Mouse (Mus musculus) myocyte (in vitro differentiated cells): ENCODE data around the gene Haghl.

ENCODE experiments used
- POLR2A ChIP-seq: IDR thresholded peaks from one replicate; pipeline ENCODE4 v1.6.1; 2011; ENCODE audit warnings: low read depth, mild to moderate bottlenecking, control low read depth, moderate library complexity; ENCODE audit not compliant: insufficient read length
- TCF12 ChIP-seq: IDR thresholded peaks from one replicate; pipeline ENCODE4 v1.6.1; 2011; ENCODE audit warnings: mild to moderate bottlenecking, control low read depth; ENCODE audit not compliant: poor library complexity, insufficient read depth, severe bottlenecking

DNA sequence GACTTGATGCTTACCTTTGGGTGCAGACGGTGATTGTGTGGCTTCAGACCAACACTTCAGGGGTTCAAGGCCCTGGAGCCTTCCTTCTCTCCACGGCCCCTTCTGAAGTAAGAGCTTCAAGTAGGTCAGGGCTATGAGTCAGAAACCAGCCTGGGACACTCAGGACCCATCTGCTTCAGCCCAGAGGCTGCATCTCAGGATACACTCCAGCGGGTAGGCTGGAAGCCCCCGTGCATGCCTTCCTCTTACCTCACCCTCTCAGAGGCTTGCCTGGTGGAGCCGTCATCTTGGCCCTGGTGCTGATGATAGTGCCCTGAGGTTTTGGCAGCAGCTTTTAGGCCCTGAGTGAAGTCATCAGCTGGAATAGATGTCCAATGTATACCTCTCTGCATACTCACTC, 50.2 kb downstream of the Haghl start:
- TF ChIP-seq TCF12 (no peak), POLR2A (no peak)
